Mouse (Mus musculus): ENCODE results near the gene Tnrc6a. TPM values are rescaled to one million over a fixed set of nuclear protein-coding genes. Genes with fewer than 3 reads are reported as not detected.

Gene Tnrc6a
- total and polyA plus RNA-seq, 3 experiments: 16.3 to 62.0 (median 20.1) TPM

DNA sequence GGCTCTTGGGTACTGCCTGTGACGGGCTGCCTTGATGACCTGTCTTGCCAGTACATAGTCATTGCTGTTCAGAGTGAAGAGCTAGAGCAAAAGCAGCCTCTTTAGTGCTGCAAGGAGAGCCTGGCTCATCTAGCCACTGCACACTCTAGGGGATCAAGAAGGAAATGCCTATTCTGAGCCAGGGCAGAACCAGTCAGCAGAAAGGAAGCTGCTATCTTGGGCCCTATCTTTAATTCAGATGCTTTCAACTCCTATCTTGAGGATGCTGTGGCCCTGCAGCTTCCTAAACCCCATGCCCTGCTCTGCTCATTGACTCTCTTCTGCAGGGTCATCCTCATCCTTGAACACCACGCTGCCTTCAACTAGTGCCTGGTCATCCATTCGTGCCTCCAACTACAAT lies 64.8 kb downstream of the Tnrc6a start:
- H3K36me3 ChIP-seq (replicated peaks in 1 of 2; ENCODE audit: control insufficient read depth in 1 of 2, insufficient read depth in 1 of 2, low read length in 1 of 2): peaks cover 85 to 96% of the 10 kb centered on the region in 2 experiments
- in situ Hi-C loops (cut with MboI; ENCODE audit: low pct_ligation_motif_present, low pct_unique_long_range_greater_than_20kb, low sequenced_read_pairs): loop anchor here (25.0 kb wide), 1 partner anchor 176 kb away; no protein-coding TSS in a partner anchor
- no peak overlapping the region for H3K9ac ChIP-seq (ENCODE audit: insufficient read depth, low read depth)
- TF ChIP-seq SMC3 (IDR thresholded peaks at IDR 0.05; ENCODE audit: low read depth, low read length): no peak
- TF ChIP-seq ZNF384 (IDR thresholded peaks at IDR 0.05; ENCODE audit: low read depth, low read length): no peak
- TF ChIP-seq RAD21 (IDR thresholded peaks at IDR 0.05; ENCODE audit: low read depth, low read length): no peak
- no peak for TF ChIP-seq E2F4 (IDR thresholded peaks at IDR 0.05; ENCODE audit: insufficient replicate concordance, low read depth, low read length)
- TF ChIP-seq RCOR1 (conservative IDR thresholded peaks at IDR 0.05; ENCODE audit: low read depth, low read length): no peak
- no peak for TF ChIP-seq CHD1 (IDR thresholded peaks at IDR 0.05; ENCODE audit: low read depth, low read length)
- no peak for TF ChIP-seq ETS1 (conservative IDR thresholded peaks at IDR 0.05; ENCODE audit: low read depth, low read length)
- no peak for TF ChIP-seq USF1 (IDR thresholded peaks at IDR 0.05; ENCODE audit: low read depth, low read length)
- no peak for TF ChIP-seq PAX5 (IDR thresholded peaks at IDR 0.05; ENCODE audit: low read length)
- H3K4me2 ChIP-seq (ENCODE audit: insufficient read depth, low read depth, poor library complexity, severe bottlenecking): no peak overlapping the region
- no peaks in the 10 kb centered on the region for H3K79me2 ChIP-seq (replicated peaks; ENCODE audit: control insufficient read depth, extremely low read depth, insufficient read depth, poor library complexity, severe bottlenecking)
- dilution Hi-C loops (cut with MboI; ENCODE audit: extremely low pct_ligation_motif_present, extremely low pct_unique_long_range_greater_than_20kb, low sequenced_read_pairs): no loop called here
- no peaks in the 10 kb centered on the region for H3K9me3 ChIP-seq (replicated peaks; ENCODE audit: low read length)
- peak overlapping the region; percentile 11; the same call in 1 of the 2 replicates for H3K27ac ChIP-seq (ENCODE audit: insufficient read depth, low read depth)
- peaks cover 18 to 49% of the 10 kb centered on the region in 2 experiments for H3K4me1 ChIP-seq (ENCODE audit: control insufficient read depth in 1 of 2, insufficient read depth in 2 of 2)
- no peaks in the 10 kb centered on the region for H3K27me3 ChIP-seq (replicated peaks)
- H3K4me3 ChIP-seq (replicated peaks in 1 of 3; ENCODE audit: low read depth in 2 of 3, low read length in 2 of 3, poor library complexity in 1 of 3): no peak overlapping the region
- DNase-seq (ENCODE audit: extremely low read depth): peak; percentile 33

DNA sequence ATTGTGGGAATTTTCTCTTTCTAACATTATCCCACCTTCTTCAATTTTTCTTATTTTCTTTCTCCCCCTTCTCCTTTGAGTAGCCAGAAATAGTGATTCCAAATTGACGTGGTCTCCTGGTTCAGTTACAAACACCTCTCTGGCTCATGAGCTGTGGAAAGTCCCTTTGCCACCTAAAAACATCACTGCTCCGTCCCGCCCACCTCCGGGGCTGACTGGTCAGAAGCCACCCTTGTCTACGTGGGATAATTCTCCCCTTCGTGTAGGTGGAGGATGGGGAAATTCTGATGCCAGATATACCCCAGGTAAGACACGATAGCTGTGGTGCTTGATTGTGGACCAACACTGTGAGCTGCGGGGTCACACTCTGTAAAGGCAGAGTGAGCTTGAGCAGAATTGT lies 66.1 kb downstream of the Tnrc6a start:
- peak; percentile 73 for TF ChIP-seq IRF4 (IDR thresholded peaks at IDR 0.05; ENCODE audit: low read depth, low read length)
- TF ChIP-seq EP300 (IDR thresholded peaks at IDR 0.05; ENCODE audit: low read length): peak; percentile 72
- TF ChIP-seq ZMIZ1 (IDR thresholded peaks at IDR 0.05; ENCODE audit: low read depth, low read length): no peak
- TF ChIP-seq POLR2A (IDR thresholded peaks at IDR 0.05; ENCODE audit: low read depth, low read length): no peak
- peak; percentile 65; the same call in 1 of the 2 replicates for TF ChIP-seq MEF2A (IDR thresholded peaks at IDR 0.05; ENCODE audit: borderline replicate concordance, low read depth, low read length)
- TF ChIP-seq CHD1 (IDR thresholded peaks at IDR 0.05; ENCODE audit: low read depth, low read length): 0 out of 2 replicates have a peak, but pooled peaks have one; percentile 51
- TF ChIP-seq E2F4 (IDR thresholded peaks at IDR 0.05; ENCODE audit: insufficient replicate concordance, low read depth, low read length): no peak
- dilution Hi-C loops (cut with MboI; ENCODE audit: extremely low pct_ligation_motif_present, extremely low pct_unique_long_range_greater_than_20kb, low sequenced_read_pairs): no loop called here
- H3K4me3 ChIP-seq (replicated peaks in 1 of 3; ENCODE audit: low read depth in 2 of 3, low read length in 2 of 3, poor library complexity in 1 of 3): no peak overlapping the region
- no peak overlapping the region for H3K27ac ChIP-seq (ENCODE audit: insufficient read depth, low read depth)
- H3K36me3 ChIP-seq (replicated peaks in 1 of 2; ENCODE audit: control insufficient read depth in 1 of 2, insufficient read depth in 1 of 2, low read length in 1 of 2): peaks cover 77 to 93% of the 10 kb centered on the region in 2 experiments
- H3K79me2 ChIP-seq (replicated peaks; ENCODE audit: control insufficient read depth, extremely low read depth, insufficient read depth, poor library complexity, severe bottlenecking): no peaks in the 10 kb centered on the region
- H3K9ac ChIP-seq (ENCODE audit: insufficient read depth, low read depth): no peak overlapping the region
- in situ Hi-C loops (cut with MboI; ENCODE audit: low pct_ligation_motif_present, low pct_unique_long_range_greater_than_20kb, low sequenced_read_pairs): loop anchor here (25.0 kb wide), 1 partner anchor 177 kb away; no protein-coding TSS in a partner anchor
- H3K9me3 ChIP-seq (replicated peaks; ENCODE audit: low read length): no peaks in the 10 kb centered on the region
- H3K27me3 ChIP-seq (replicated peaks): no peaks in the 10 kb centered on the region
- H3K4me1 ChIP-seq (ENCODE audit: control insufficient read depth in 1 of 2, insufficient read depth in 2 of 2): peaks cover 18 to 49% of the 10 kb centered on the region in 2 experiments
- H3K4me2 ChIP-seq (ENCODE audit: insufficient read depth, low read depth, poor library complexity, severe bottlenecking): no peak overlapping the region
- DNase-seq (ENCODE audit: extremely low read depth): peak; percentile 58
